Mouse (Mus musculus): ENCODE data around the gene Slc4a8.

Slc4a8 gene

DNA sequence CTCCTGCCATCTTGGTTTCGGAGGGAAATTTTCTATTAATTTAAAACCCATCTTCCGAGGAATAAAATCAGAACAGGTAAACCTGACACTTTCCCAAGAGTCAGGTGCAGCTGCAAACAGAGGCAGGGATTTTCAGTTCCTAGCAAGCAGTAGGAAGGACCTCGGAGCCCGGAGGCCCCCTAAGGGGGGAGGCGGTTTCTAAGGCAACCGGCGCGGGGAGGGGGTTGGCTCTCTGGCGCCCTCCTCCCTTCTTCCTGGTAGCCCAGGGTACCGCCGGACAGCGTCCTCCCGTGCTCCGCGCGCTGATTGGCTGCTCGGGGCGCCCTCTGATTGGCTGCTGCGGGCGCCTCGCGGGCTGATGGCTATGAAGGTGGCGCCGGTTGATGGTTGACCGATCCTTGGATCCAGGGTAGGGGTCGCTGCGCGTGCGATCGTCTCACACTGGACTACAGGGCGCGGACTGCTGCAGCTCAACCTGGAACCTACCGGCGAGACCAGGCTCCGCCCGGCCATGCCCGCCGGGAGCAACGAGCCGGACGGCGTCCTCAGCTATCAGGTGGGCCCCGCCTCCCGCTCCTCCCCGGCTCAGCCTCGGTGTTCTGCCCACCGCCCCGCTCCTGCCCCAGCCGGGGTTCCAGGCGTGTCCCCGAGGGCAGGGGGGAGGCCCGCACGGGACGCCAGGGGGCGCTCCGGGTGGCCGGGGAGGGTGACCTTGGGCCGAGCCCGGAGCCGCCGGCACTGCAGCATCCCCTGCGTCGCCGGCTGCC is at the start of gene Slc4a8:
Gene Slc4a8, plus strand, starts transcription at position 329 of the 767 bp plus-strand sequence.
- Histone ChIP-seq H3K27me3 (ENCODE audit: control insufficient read depth, insufficient read depth, low read length, poor library complexity, severe bottlenecking) (no peaks in the 10 kb centered on the region), H3K36me3 (ENCODE audit: control insufficient read depth, insufficient read depth, low read length, poor library complexity, severe bottlenecking) (no peaks in the 10 kb centered on the region)
- DNase-seq (ENCODE audit: low read depth, low spot score) = peak; percentile 89

DNA sequence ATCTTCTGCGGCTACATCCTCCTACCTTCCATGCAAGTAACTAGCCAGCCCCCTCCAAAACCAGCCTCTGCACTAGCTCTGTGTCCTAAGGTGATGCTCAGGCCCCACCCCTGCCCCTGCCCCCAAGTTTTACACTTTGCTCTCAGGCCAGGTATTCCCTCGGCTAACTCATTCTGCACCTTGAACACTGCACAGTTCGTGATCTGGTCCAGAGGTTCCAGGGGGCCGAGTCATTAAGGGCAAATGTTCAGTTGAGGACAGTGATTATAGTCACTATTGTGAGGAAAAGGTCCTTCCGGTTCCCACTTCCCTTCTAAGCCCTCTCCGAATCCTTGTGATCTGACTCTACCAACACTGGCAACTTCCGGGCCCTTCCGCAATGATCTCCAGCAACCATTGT is 47.1 kb upstream of the Slc4a8 start:
- Histone ChIP-seq H3K36me3 (ENCODE audit: control insufficient read depth, insufficient read depth, low read length, poor library complexity, severe bottlenecking) (peaks cover 6% of the 10 kb centered on the region), H3K27me3 (ENCODE audit: control insufficient read depth, insufficient read depth, low read length, poor library complexity, severe bottlenecking) (no peaks in the 10 kb centered on the region)
- no peak for DNase-seq (ENCODE audit: low read depth, low spot score)

- no peak for DNase-seq (ENCODE audit: low read depth, low spot score)
- peaks cover 6% of the 10 kb centered on the region for H3K36me3 ChIP-seq (ENCODE audit: control insufficient read depth, insufficient read depth, low read length, poor library complexity, severe bottlenecking)
- H3K27me3 ChIP-seq (ENCODE audit: control insufficient read depth, insufficient read depth, low read length, poor library complexity, severe bottlenecking) = no peaks in the 10 kb centered on the region
Measured at GRCm38 (mm10) chr15:100715399-100715993, 46.1 kb upstream of the Slc4a8 start.

DNA sequence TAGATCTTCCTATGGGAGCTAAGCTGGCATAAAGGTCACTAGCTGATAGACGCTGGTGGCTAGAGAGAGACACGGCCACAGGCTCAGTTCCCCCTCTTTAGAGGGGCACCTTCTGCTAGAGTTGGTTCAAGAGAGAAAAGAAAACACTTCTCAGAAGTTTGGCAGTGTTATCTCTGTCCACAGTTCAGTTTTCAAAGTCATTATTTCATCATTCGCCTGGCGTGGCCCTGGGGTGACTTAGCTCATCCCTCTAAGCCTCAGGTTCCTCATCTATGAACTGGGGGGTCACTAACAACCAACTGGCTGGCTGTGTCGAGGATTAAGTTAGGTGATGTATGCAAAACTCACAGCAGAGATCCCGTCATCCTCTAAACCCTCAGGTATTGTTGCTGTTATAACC is 43.6 kb upstream of the Slc4a8 start:
- DNase-seq (ENCODE audit: low read depth, low spot score) = no peak
- Histone ChIP-seq H3K27me3 (ENCODE audit: control insufficient read depth, insufficient read depth, low read length, poor library complexity, severe bottlenecking) (no peaks in the 10 kb centered on the region), H3K36me3 (ENCODE audit: control insufficient read depth, insufficient read depth, low read length, poor library complexity, severe bottlenecking) (peaks cover 6% of the 10 kb centered on the region)

DNA sequence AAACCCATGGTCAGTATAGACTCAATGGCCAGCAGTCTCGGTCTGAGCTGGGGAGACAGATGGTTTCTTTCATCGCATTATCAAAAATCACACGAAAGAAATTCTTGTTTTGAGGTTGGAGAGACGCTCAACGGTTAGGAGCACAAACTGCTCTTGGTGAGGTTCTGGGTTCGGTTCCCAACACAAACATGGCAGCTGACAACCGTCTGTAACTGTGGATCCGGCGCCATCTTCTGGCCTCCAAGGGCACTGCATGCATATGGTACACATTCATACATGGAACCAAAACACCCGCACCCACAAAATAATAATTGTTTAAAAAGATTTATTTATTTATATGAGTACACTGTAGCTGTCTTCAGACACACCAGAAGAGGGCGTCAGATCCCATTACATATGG is 43.0 kb upstream of the Slc4a8 start:
- peak; percentile 49 for DNase-seq (ENCODE audit: low read depth, low spot score)
- Histone ChIP-seq H3K27me3 (ENCODE audit: control insufficient read depth, insufficient read depth, low read length, poor library complexity, severe bottlenecking) (no peaks in the 10 kb centered on the region), H3K36me3 (ENCODE audit: control insufficient read depth, insufficient read depth, low read length, poor library complexity, severe bottlenecking) (peaks cover 6% of the 10 kb centered on the region)

DNA sequence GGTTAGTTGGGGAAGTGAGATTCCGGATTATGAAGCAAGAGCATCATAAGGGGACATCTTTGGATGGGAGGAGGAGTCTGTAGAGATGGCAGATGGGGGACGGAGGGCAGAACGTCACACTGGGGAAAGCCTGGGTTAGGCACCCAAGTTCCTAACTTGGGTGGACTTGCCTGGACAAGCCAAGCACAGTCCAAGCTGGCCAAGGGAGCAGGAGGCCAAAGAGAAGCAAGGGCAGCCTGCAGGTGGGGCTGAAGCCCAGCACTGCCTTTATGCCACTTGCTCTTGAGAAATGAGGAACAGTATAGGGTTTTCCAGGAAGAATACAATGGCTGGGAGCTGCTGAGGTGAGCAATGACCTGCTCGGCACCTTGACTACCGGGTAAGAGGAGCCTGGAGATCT is 42.3 kb upstream of the Slc4a8 start:
- Histone ChIP-seq H3K36me3 (ENCODE audit: control insufficient read depth, insufficient read depth, low read length, poor library complexity, severe bottlenecking) (peaks cover 6% of the 10 kb centered on the region), H3K27me3 (ENCODE audit: control insufficient read depth, insufficient read depth, low read length, poor library complexity, severe bottlenecking) (no peaks in the 10 kb centered on the region)
- no peak for DNase-seq (ENCODE audit: low read depth, low spot score)

DNA sequence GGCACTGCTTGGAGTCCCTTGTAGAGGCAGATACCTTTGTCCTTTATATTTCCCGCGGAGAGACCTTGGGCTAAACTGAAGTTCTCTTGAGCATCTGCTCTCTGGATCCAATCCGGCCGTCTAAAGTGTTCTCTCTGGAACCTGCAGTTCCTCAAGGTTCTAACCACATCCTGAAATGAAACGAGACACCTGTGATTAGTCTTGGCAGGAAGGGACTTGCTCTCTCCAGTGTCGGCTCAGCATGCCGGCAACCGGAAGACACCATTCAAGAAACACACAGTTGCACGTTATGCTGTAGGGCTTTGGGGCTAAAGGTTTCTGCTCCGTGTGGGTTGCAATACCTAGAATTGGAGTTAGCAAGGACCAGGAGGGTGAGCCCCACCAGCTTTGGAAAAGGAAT is 41.5 kb upstream of the Slc4a8 start:
- no peak for DNase-seq (ENCODE audit: low read depth, low spot score)
- Histone ChIP-seq H3K36me3 (ENCODE audit: control insufficient read depth, insufficient read depth, low read length, poor library complexity, severe bottlenecking) (peaks cover 6% of the 10 kb centered on the region), H3K27me3 (ENCODE audit: control insufficient read depth, insufficient read depth, low read length, poor library complexity, severe bottlenecking) (no peaks in the 10 kb centered on the region)

DNA sequence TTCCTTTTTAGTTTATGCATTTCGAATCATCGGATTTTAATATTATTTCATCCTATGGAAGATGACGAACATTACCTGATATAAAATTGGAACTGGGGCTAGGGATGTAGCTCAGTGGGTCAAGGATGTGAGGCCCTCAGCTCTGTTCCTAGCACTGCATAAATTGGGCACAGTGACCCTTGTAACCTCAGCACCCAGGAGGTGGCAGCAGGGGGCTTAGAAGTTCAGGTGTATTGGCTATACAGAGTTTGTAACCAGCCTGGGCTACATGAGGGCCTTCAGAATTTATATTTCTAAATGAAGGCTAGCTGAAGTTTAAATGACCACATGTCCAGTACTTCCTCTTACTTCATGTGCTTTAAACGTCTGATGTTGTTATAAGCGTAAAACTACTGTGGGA is 40.1 kb upstream of the Slc4a8 start:
- peak; percentile 38 for DNase-seq (ENCODE audit: low read depth, low spot score)
- Histone ChIP-seq H3K36me3 (ENCODE audit: control insufficient read depth, insufficient read depth, low read length, poor library complexity, severe bottlenecking) (peaks cover 6% of the 10 kb centered on the region), H3K27me3 (ENCODE audit: control insufficient read depth, insufficient read depth, low read length, poor library complexity, severe bottlenecking) (no peaks in the 10 kb centered on the region)

- H3K36me3 ChIP-seq (ENCODE audit: control insufficient read depth, insufficient read depth, low read length, poor library complexity, severe bottlenecking) = peaks cover 4% of the 10 kb centered on the region; the same call in 1 of the 2 replicates
- DNase-seq (ENCODE audit: low read depth, low spot score) = no peak
- H3K27me3 ChIP-seq (ENCODE audit: control insufficient read depth, insufficient read depth, low read length, poor library complexity, severe bottlenecking) = no peaks in the 10 kb centered on the region
Measured at GRCm38 (mm10) chr15:100722026-100722425, 39.5 kb upstream of the Slc4a8 start.

GRCm38 (mm10) chr15:100722564-100722963 is 39.0 kb upstream of the Slc4a8 start:
- Histone ChIP-seq H3K27me3 (ENCODE audit: control insufficient read depth, insufficient read depth, low read length, poor library complexity, severe bottlenecking) (no peaks in the 10 kb centered on the region), H3K36me3 (ENCODE audit: control insufficient read depth, insufficient read depth, low read length, poor library complexity, severe bottlenecking) (peaks cover 4% of the 10 kb centered on the region; the same call in 1 of the 2 replicates)
- DNase-seq (ENCODE audit: low read depth, low spot score) = no peak

DNA sequence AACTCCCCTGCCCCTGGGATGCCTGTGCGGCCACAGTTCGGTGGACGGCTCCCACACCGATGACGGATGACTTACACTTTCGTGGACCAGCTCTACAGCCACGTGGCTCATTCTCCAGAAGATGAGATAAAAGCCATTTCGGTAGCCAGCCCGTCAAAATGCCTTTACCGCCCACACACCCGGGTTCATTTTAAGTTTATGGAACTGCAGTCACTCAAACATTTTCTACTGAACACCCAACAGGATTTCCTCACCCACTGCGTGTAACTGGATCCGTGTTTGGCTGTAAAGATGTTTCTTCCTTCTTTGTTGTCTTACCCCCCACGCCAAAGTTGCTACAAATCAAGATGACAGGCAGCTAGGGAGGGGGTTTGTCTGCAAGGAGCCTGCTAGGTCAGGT is 38.0 kb upstream of the Slc4a8 start:
- DNase-seq (ENCODE audit: low read depth, low spot score) = no peak
- H3K36me3 ChIP-seq (ENCODE audit: control insufficient read depth, insufficient read depth, low read length, poor library complexity, severe bottlenecking) = peaks cover 2% of the 10 kb centered on the region; the same call in 1 of the 2 replicates
- no peaks in the 10 kb centered on the region for H3K27me3 ChIP-seq (ENCODE audit: control insufficient read depth, insufficient read depth, low read length, poor library complexity, severe bottlenecking)

GRCm38 (mm10) chr15:100726721-100727120 is 34.8 kb upstream of the Slc4a8 start:
- H3K36me3 ChIP-seq (ENCODE audit: control insufficient read depth, insufficient read depth, low read length, poor library complexity, severe bottlenecking) = no peaks in the 10 kb centered on the region
- no peak for DNase-seq (ENCODE audit: low read depth, low spot score)
- H3K27me3 ChIP-seq (ENCODE audit: control insufficient read depth, insufficient read depth, low read length, poor library complexity, severe bottlenecking) = no peaks in the 10 kb centered on the region

GRCm38 (mm10) chr15:100727834-100728233 is 33.7 kb upstream of the Slc4a8 start:
- H3K36me3 ChIP-seq (ENCODE audit: control insufficient read depth, insufficient read depth, low read length, poor library complexity, severe bottlenecking) = no peaks in the 10 kb centered on the region
- no peak for DNase-seq (ENCODE audit: low read depth, low spot score)
- no peaks in the 10 kb centered on the region for H3K27me3 ChIP-seq (ENCODE audit: control insufficient read depth, insufficient read depth, low read length, poor library complexity, severe bottlenecking)

DNA sequence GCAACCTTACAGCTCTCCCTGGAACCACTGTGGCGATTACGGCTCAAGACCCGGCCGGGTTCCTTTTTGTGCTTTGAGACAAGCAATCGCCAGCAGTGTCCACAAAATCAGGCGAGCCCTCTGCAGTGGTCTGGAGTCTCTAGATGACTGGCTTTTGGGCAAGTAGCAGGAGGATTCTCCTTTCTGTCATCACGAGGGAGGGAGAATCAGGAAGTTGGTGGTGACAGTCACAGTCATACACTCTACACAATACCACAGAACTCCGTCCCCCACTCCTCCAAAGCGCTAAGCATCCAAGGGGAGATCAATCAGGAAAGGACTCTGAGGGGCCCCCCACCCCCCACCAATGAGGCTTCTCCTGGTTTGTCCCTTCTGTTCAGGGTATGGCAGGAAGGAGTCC is 33.0 kb upstream of the Slc4a8 start:
- Histone ChIP-seq H3K27me3 (ENCODE audit: control insufficient read depth, insufficient read depth, low read length, poor library complexity, severe bottlenecking) (no peaks in the 10 kb centered on the region), H3K36me3 (ENCODE audit: control insufficient read depth, insufficient read depth, low read length, poor library complexity, severe bottlenecking) (no peaks in the 10 kb centered on the region)
- DNase-seq (ENCODE audit: low read depth, low spot score) = peak; percentile 46

DNA sequence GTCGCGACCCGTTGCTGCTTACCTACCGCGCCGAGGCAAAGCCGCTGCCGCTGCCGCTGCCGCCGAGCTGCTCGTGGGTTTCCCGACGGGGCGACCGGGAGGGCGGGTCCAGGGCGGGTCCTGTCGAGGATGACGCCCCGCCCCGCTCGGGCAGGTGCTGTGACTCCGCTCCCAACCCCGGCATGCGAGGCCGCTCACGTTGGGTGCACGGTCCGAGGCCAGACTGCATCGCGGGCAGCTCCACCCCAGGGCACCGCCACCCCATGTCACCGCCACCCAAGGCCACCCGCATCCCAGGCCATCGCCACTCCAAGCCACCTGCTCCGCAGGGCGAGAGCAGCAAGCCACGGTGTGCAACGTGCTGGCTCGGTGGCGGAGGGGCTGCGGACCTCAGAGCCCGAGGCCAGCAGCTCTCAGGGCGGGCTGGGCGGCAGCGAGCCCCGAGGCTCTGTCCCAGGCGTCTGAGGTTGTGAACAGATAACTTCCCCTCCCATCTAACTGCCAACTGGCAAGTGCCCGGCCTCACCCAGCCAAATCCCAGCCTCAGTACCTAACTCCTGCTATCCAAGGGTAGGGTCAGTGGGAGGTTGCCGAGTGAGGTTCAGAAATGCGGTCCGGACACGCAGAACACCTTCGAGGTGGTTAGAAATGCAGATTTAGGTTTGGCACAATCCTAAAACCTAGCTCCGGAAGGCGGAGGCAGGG is 32.1 kb upstream of the Slc4a8 start, which contains the start of gene Galnt6:
Gene Galnt6, minus strand, starts transcription at position 96 of the 705 bp plus-strand sequence.
- H3K36me3 ChIP-seq (ENCODE audit: control insufficient read depth, insufficient read depth, low read length, poor library complexity, severe bottlenecking) = no peaks in the 10 kb centered on the region
- H3K27me3 ChIP-seq (ENCODE audit: control insufficient read depth, insufficient read depth, low read length, poor library complexity, severe bottlenecking) = no peaks in the 10 kb centered on the region
- peak; percentile 77 for DNase-seq (ENCODE audit: low read depth, low spot score)

Data from splenic B cell, adult 2 months (primary cell).